Mouse (Mus musculus): ENCODE results near the gene Lysmd4.

- TF ChIP-seq CTCF (conservative IDR thresholded peaks at IDR 0.05; ENCODE audit: low read length) = no peak
- no peak for TF ChIP-seq NANOG (IDR thresholded peaks at IDR 0.05; ENCODE audit: borderline replicate concordance, low read length)
- no peak for TF ChIP-seq POU5F1 (IDR thresholded peaks at IDR 0.05; ENCODE audit: borderline replicate concordance, low read length)
These were observed 98.0 kb downstream of the Lysmd4 start for GRCm38 (mm10) chr7:67320359-67320758.

Measured in E14TG2a.4 (cell line).